Mouse (Mus musculus): ENCODE data around the gene Pdgfb.

- no peak for TF ChIP-seq CTCF (IDR thresholded peaks at IDR 0.05; ENCODE audit: extremely low read depth, insufficient read length, insufficient replicate concordance, low read depth, low read length)
- TF ChIP-seq POLR2A (IDR thresholded peaks at IDR 0.05; ENCODE audit: low read depth, low read length), result no peak
Measured at GRCm38 (mm10) chr15:80045749-80046148, 31.0 kb upstream of the Pdgfb start.

Measured in small intestine, adult 2 months (tissue).